Mouse (Mus musculus): Measurements from ENCODE around the gene Krtcap2. TPM values are rescaled to one million over a fixed set of nuclear protein-coding genes. Genes with fewer than 3 reads are reported as not detected.
"Not testable (repeated sequence)": the region's sequence is repeated elsewhere in the genome, so short reads cannot be mapped to it uniquely, and the experiment has no call there.

Gene Krtcap2
- polyA plus RNA-seq, 1 experiment from 2014 or later: 309 TPM

GRCm38 (mm10) chr3:89210731-89211130 is 35.0 kb upstream of the Krtcap2 start:
- H3K36me3 ChIP-seq (ENCODE audit: insufficient read depth, low read length): peaks cover 28% of the 10 kb centered on the region
- 60% methylated on average over 7 of the region's 7 CpGs for WGBS
- H3K4me1 ChIP-seq (ENCODE audit: insufficient read depth, low read depth, low read length): peaks cover 11% of the 10 kb centered on the region; the same call in 1 of the 2 replicates
- no peak overlapping the region for H3K9ac ChIP-seq (replicated peaks; ENCODE audit: low read depth)
- ATAC-seq (no peak), DNase-seq (ENCODE audit: low spot score) (no peak)
- no peak overlapping the region for H3K4me2 ChIP-seq (replicated peaks; ENCODE audit: low read depth, low read length)
- H3K27me3 ChIP-seq (replicated peaks; ENCODE audit: insufficient read depth, low read length): no peaks in the 10 kb centered on the region
- TF ChIP-seq CTCF (IDR thresholded peaks at IDR 0.05) (no peak), EP300 (IDR thresholded peaks at IDR 0.05) (no peak)
- no peaks in the 10 kb centered on the region for H3K9me3 ChIP-seq (ENCODE audit: low read length)
- H3K4me3 ChIP-seq (ENCODE audit: low read depth, low read length): no peak overlapping the region
- no peak overlapping the region for H3K27ac ChIP-seq (ENCODE audit: low read length)

DNA sequence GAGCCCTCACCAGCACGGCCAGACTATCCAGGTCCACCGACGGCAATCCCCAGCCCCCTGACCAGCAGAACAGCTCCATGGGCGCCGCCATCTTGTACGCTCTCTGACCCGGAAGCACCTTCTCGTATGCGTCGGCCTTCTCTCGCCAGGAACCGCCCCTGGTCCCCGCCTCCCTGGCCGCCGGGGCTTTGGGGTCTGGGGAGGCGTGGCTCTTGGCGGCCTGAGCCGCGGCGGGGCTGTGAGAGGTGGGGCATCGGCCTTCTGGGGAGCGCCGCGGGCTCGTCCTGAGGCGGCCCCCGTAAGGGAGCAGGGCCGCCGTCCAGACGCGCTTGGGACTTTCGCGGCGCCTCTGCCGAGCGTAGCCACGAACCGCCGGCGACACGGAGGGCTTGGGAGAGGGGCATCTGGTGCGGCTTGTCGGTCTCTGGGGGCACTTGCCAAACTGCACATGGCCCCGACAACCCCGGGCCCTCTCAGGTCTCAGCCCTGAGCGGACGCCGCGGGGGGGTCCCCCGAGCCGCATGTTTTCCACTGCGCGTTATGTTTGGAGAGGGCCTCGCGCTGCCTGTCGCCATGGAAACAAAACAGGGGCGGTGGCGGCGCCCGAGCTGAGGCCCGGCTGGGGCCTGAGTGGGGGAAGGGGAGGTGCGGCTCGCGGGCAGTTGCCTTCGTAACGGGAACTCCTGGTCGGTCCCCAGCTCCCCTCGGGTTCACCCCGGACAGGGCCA is 31.8 kb upstream of the Krtcap2 start:
- no peaks in the 10 kb centered on the region for H3K27me3 ChIP-seq (replicated peaks; ENCODE audit: insufficient read depth, low read length)
- peaks cover 12% of the 10 kb centered on the region; the same call in 1 of the 2 replicates for H3K4me1 ChIP-seq (ENCODE audit: insufficient read depth, low read depth, low read length)
- H3K9ac ChIP-seq (replicated peaks; ENCODE audit: low read depth): peak overlapping the region; percentile 51
- peak; percentile 98 for DNase-seq (ENCODE audit: low spot score)
- peak; percentile 90 for ATAC-seq
- peak overlapping the region; percentile 59 for H3K4me3 ChIP-seq (ENCODE audit: low read depth, low read length)
- TF ChIP-seq CTCF (IDR thresholded peaks at IDR 0.05): no peak
- TF ChIP-seq EP300 (IDR thresholded peaks at IDR 0.05): no peak; the same call in 1 of the 2 replicates
- H3K4me2 ChIP-seq (replicated peaks; ENCODE audit: low read depth, low read length): peak overlapping the region; percentile 69
- no peaks in the 10 kb centered on the region for H3K9me3 ChIP-seq (ENCODE audit: low read length)
- WGBS: under 1% methylated on average over 61 of the region's 69 CpGs
- 0 out of 2 replicates have a peak, but pooled peaks cover 5% of the 10 kb centered on the region for H3K36me3 ChIP-seq (ENCODE audit: insufficient read depth, low read length)
- peak overlapping the region; percentile 94 for H3K27ac ChIP-seq (ENCODE audit: low read length)

DNA sequence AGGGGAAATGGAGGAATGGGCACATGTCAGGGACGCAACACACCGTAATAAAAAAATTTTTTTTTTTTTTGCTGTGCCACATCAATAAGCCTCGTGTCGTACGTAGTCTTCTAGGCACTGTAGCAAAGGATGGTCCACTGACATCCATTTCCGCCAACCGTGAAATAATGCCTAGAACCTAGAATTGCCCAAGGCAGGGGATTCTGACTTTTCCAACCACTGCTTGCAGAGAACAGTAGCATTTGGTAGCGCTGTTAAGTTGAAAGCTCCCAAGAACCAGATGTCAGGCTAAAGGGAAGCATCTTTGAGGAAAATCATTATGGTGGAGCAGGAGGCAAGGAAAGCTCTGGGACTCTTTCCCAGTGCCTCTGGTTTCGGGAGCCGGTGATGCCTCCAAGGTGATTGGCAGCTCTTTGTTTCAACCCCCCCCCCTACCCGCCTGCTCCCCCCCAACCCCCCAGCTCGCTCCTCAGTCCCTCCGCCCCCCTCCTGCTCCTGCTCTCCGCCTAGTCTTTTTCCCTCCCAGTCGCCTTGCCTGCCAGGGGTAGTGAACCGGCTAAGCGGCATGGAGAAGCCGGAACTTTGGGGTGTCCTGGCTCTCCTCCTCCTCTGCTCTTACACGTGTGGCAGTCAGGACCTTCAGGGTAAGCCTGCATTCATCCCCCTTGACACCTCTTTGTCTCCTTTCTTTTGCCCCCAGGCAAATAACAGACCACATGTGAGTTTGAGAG is 30.9 kb upstream of the Krtcap2 start, which contains the start of gene Thbs3:
TSS of gene Thbs3 (plus strand) at position 500 of the 731 bp plus-strand sequence.
- peak within 1 kb of the TSS; percentile 51 for H3K9ac ChIP-seq (replicated peaks; ENCODE audit: low read depth)
- DNase-seq (ENCODE audit: low spot score) (peak; percentile 56), ATAC-seq (no peak)
- TF ChIP-seq CTCF (IDR thresholded peaks at IDR 0.05) (no peak), EP300 (IDR thresholded peaks at IDR 0.05) (no peak)
- 0 out of 2 replicates have a peak, but pooled peaks cover under 1% of the 10 kb centered on the region for H3K36me3 ChIP-seq (ENCODE audit: insufficient read depth, low read length)
- no peaks in the 10 kb centered on the region for H3K27me3 ChIP-seq (replicated peaks; ENCODE audit: insufficient read depth, low read length)
- peaks cover 12% of the 10 kb centered on the region; the same call in 1 of the 2 replicates for H3K4me1 ChIP-seq (ENCODE audit: insufficient read depth, low read depth, low read length)
- under 1% methylated on average over 19 of the region's 19 CpGs for WGBS
- H3K9me3 ChIP-seq (ENCODE audit: low read length): no peaks in the 10 kb centered on the region
- peak within 1 kb of the TSS; percentile 94 for H3K27ac ChIP-seq (ENCODE audit: low read length)
- peak within 1 kb of the TSS; percentile 59 for H3K4me3 ChIP-seq (ENCODE audit: low read depth, low read length)
- H3K4me2 ChIP-seq (replicated peaks; ENCODE audit: low read depth, low read length): peak within 1 kb of the TSS; percentile 69

DNA sequence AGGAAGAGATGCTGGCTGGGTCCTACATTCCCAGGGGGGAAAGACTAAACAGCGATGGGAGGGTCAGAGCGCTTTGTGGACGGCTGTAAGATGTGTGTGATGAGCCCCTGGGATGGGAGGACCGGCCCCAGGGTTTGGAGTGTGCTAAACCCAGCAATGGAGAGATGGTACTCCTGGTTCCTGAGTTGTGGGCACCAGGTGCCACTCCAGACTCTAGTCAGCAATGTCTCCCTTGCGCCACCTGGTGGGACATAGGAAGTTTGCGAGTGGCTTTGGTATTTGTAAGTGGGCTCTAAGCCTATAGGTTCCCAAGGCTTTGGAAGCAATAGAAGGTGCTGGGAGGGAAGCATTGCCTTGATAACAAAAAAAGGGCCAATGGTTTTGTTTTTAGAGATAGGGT is 29.9 kb upstream of the Krtcap2 start:
- ATAC-seq (0 out of 2 replicates have a peak, but pooled peaks have one; percentile 9), DNase-seq (ENCODE audit: low spot score) (peak; percentile 93)
- Histone ChIP-seq H3K4me2 (replicated peaks; ENCODE audit: low read depth, low read length) (peak overlapping the region; percentile 69; the same call in 1 of the 2 replicates), H3K9ac (replicated peaks; ENCODE audit: low read depth) (no peak overlapping the region), H3K9me3 (ENCODE audit: low read length) (no peaks in the 10 kb centered on the region), H3K4me3 (ENCODE audit: low read depth, low read length) (0 out of 2 replicates have a peak overlapping the region, but pooled peaks have one; percentile 14), H3K27ac (ENCODE audit: low read length) (no peak overlapping the region; the same call in 1 of the 2 replicates), H3K36me3 (ENCODE audit: insufficient read depth, low read length) (no peaks in the 10 kb centered on the region), H3K4me1 (ENCODE audit: insufficient read depth, low read depth, low read length) (peaks cover 12% of the 10 kb centered on the region; the same call in 1 of the 2 replicates), H3K27me3 (replicated peaks; ENCODE audit: insufficient read depth, low read length) (no peaks in the 10 kb centered on the region)
- 0% methylated on average over 6 of the region's 6 CpGs for WGBS
- TF ChIP-seq CTCF (IDR thresholded peaks at IDR 0.05) (peak; percentile 97), EP300 (IDR thresholded peaks at IDR 0.05) (no peak)

DNA sequence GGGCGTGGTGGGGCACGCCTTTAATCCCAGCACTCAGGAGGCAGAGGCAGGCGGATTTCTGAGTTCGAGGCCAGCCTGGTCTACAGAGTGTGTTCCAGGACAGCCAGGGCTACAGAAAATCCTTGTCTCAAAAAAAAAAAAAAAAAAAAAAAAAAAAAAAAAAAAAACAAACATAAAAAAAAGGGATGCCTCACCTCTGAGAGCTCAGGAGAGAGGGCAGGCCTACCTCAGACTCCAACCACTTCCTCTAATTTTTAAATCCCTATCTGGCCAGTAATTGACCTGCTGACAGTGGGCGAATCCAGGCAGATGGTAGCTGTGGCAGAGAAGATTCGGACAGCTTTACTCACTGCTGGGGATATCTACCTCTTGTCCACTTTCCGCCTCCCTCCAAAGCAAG is 29.4 kb upstream of the Krtcap2 start:
- WGBS: 73% methylated on average over 7 of the region's 7 CpGs
- H3K27ac ChIP-seq (ENCODE audit: low read length); H3K4me2 ChIP-seq (replicated peaks; ENCODE audit: low read depth, low read length); H3K36me3 ChIP-seq (ENCODE audit: insufficient read depth, low read length); H3K27me3 ChIP-seq (replicated peaks; ENCODE audit: insufficient read depth, low read length); DNase-seq (ENCODE audit: low spot score); H3K4me3 ChIP-seq (ENCODE audit: low read depth, low read length); H3K9me3 ChIP-seq (ENCODE audit: low read length); ATAC-seq; H3K9ac ChIP-seq (replicated peaks; ENCODE audit: low read depth): not testable (repeated sequence)
- peaks cover 12% of the 10 kb centered on the region; the same call in 1 of the 2 replicates for H3K4me1 ChIP-seq (ENCODE audit: insufficient read depth, low read depth, low read length)

GRCm38 (mm10) chr3:89218271-89218670 is 27.5 kb upstream of the Krtcap2 start:
- H3K4me1 ChIP-seq (ENCODE audit: insufficient read depth, low read depth, low read length): peaks cover 9% of the 10 kb centered on the region; the same call in 1 of the 2 replicates
- H3K4me3 ChIP-seq (ENCODE audit: low read depth, low read length): no peak overlapping the region
- ATAC-seq (peak; percentile 52), DNase-seq (ENCODE audit: low spot score) (peak; percentile 91)
- 61% methylated on average over 1 of the region's 1 CpGs for WGBS
- 0 out of 2 replicates have a peak overlapping the region, but pooled peaks have one; percentile 51 for H3K27ac ChIP-seq (ENCODE audit: low read length)
- no peak overlapping the region for H3K9ac ChIP-seq (replicated peaks; ENCODE audit: low read depth)
- H3K36me3 ChIP-seq (ENCODE audit: insufficient read depth, low read length): no peaks in the 10 kb centered on the region
- peak; percentile 91 for TF ChIP-seq EP300 (IDR thresholded peaks at IDR 0.05)
- TF ChIP-seq CTCF (IDR thresholded peaks at IDR 0.05): no peak
- H3K4me2 ChIP-seq (replicated peaks; ENCODE audit: low read depth, low read length): peak overlapping the region; percentile 25; the same call in 1 of the 2 replicates
- H3K27me3 ChIP-seq (replicated peaks; ENCODE audit: insufficient read depth, low read length): no peaks in the 10 kb centered on the region
- H3K9me3 ChIP-seq (ENCODE audit: low read length): no peaks in the 10 kb centered on the region
